Mouse (Mus musculus) left cerebral cortex, adult 18-20 months (tissue): Measurements from ENCODE around the gene Scube1. TPM values are rescaled to one million over a fixed set of nuclear protein-coding genes. Genes with fewer than 3 reads are reported as not detected.

Experiments used
- DNase-seq, 2 experiments: peaks; one replicate each; pipeline ENCODE4 v3.0.0; 2021 to 2022; ENCODE audit warnings: low spot score in 2 of 2, mixed read lengths in 1 of 2
- total RNA-seq, 2 experiments: library from RNA; stranded (reverse); gene quantifications; 2 replicates each; pipeline ENCODE4 v1.2.3; 2021

Scube1 gene
- total RNA-seq, 2 experiments from 2014 or later = 51.8 to 67.1 TPM

DNA sequence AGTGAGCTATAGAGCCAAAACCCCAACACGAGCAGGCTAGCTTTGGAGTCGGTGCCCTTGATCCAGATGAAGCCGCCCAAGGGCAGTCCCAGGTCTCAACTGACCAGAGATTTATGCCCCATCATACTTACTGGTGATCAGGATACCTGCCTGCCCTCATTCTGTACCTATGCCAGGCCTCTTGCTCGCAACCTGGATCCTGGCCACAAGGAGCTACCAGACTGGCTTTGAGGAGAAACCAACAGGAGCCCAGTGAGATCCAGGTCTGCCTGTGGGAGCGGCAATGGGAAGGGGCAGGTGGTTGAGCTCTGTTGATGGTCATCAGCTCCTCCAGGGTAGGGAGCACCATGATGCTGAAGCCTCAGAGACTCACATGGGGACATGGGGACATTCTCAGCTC, 12.5 kb downstream of the Scube1 start:
- no peak for DNase-seq

- DNase-seq = no peak
Measured at GRCm38 (mm10) chr15:83709889-83710774, 14.7 kb downstream of the Scube1 start.

GRCm38 (mm10) chr15:83706528-83707199, 18.2 kb downstream of the Scube1 start:
- DNase-seq = no peak

GRCm38 (mm10) chr15:83700593-83700923, 24.3 kb downstream of the Scube1 start:
- DNase-seq = no peak

- DNase-seq = no peak
Measured at GRCm38 (mm10) chr15:83699834-83700592, 24.8 kb downstream of the Scube1 start.

DNA sequence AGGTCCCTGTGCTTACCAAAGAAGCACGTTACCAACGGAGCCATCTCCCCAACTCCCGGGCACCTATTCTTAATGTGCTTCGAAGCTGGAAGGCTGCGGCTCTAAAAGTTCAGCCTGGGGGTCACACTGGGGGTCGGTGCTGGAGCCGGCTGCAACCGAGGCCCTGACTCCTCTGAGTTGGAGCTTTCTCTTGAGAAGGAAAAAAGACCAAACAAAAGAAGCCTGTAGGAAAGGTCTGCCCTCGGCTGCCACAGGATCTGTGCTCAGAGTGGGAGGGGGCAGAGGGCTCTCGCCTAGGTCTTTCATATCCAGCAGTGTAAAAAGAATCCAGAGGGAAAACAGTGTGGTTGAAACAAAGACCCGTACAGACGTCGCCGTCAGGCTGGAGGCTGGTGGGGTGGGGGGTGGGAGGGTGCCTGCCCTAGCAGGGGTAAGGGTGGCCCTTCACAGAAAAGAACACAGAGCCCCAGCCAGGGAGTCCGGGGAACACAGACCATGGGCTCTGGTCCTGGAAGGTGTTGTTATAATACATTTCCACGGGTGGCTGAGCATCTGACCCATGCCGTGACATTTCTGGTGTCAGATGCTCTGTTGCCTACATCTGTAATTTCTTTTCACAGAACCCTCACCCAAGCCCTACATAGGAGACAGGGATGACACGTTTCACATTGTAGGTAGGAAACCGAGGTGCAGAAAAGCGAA, 25.5 kb downstream of the Scube1 start:
- no peak for DNase-seq

DNA sequence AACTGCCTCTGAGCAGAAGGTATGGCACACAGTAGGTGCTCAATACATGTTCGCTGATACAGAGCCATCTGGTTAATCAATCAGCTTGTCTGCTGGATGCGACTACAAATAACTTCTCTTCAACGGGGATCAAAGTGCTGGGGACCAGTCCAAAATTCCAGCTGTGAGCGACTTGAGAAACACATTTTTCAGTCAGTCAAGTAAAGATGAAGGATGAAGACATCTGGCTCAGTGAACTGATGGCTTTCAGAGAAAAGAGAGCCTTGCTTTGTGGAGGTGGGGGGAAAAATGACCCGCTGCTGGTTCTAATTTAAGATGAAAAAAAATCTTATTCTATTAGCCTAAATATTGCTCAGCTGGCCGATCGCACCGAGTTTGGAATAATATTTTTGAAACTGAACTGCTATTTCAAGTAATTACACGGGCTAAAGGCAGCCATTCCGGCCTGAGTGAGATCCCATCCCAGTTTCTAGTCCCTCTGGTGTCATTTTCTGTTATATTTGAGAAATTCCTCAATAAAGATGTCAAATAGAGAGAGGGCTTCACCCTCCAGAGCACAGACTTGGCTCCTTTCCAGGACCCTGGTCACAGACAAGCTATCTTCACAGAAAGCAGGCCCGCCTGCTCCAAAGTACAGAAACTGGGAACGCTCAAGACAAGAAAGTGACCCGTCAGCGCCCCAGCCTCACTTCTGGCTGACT, 28.0 kb downstream of the Scube1 start:
- DNase-seq = no peak

GRCm38 (mm10) chr15:83695159-83695558, 29.7 kb downstream of the Scube1 start:
- no peak for DNase-seq

DNA sequence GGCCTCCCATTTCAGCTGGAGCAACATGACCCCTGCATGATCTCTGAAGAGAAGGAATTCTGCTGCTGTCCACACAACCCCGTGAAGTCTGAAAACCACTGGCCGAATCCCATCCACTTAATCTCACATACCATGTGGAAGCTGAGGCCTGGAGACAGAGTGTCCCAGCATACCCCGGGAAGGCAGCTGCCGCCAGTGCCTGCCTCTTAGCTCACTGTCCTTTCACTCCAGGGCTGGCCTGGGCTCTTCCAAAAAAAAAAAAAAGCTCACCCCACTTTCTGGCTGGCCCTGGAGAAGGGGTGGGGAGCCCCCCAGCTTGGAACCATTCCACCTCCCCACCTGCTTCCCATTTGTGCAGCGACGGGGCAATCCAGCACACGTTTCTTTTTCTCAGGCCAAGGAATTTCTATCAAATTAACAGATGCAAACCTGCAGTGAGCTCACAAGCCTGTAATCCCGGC, 32.9 kb downstream of the Scube1 start:
- no peak for DNase-seq

GRCm38 (mm10) chr15:83689946-83690345, 34.9 kb downstream of the Scube1 start:
- DNase-seq = no peak

GRCm38 (mm10) chr15:83686601-83687000, 38.2 kb downstream of the Scube1 start:
- DNase-seq = no peak

DNA sequence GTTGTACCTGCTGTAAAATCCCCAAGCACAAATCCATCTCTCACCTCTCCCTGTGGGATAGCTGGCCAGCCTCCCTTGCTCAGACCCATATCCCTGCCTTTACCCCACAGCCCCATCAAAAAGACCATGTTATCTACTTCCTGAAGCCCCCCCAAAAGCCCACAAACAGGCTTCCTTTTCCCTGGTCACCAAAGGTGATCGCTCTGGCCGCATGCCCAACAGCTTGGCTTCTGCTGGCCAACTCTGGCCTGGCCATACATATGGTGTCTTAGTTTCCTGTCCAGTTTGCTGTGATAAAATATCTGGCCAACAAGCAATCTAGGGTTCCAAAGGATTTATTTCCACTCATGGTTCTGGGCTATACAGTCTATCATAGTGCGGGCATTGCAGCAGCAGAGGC, 38.9 kb downstream of the Scube1 start:
- DNase-seq = no peak

DNA sequence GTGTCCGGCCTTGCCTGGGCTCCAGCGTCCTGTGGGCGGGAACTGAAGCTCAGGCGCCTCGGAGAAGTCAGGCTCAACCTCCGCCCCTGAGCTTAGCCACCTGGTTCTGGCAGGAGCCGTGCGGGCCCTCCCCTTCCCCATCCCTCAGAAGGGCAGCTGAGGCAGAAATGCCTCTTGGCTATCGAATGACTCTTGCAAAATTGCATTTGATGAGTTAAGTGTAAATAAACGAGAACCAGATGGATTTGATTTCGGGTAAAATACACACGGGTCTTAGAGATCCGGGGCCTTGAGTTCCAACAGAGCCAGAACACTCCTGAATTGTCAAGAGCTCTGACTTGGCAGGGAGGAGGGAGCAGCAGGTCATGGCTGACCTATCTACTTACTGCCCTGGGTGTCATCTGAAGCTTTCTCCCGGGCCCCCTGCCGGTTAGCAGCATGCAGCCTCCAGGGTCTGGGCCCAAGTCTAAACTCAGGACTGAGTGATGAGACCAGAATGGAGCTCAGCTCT, 41.7 kb downstream of the Scube1 start:
- no peak for DNase-seq

DNA sequence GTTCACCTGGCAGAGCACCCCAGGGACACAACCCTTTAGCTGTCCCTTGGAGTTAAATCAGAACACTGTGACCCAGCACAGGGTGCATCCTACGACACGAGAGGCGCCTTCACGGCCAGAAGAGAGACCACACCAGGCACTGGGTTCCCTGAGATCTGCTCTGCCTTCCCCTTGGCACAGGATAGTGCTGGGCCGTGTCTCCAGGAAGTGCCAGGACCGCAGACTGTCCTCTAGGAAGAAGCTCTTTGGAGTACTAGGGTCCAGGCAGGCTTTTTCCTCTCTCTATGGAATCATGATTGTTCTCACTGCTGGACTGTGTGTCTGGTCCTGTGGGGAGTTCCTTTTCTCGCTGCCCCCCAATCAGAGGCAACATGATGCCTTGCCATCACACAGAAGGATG, 44.5 kb downstream of the Scube1 start:
- DNase-seq = no peak

GRCm38 (mm10) chr15:83679729-83680128, 45.1 kb downstream of the Scube1 start:
- no peak for DNase-seq

- no peak for DNase-seq
Measured at GRCm38 (mm10) chr15:83678606-83679005, 46.2 kb downstream of the Scube1 start.

DNA sequence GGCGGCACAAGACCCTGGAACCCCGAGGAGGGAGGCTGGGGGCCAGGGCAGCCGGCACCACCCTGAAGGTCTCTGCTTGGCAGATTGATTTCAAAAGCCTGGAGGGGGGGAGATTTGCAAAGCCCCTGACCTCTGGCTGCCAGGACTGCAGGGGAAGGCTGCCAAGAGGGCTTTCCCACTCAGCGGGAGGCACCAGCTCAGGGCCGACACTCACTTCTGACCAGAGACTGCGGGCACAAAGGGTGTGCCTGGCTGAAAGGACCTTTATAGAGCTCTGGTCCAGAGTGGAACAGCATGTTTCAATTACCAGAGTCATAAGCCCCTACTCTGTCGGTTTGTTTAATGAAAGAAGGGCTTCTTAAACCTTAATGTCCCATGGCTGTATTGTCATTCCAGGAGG, 46.7 kb downstream of the Scube1 start:
- no peak for DNase-seq

DNA sequence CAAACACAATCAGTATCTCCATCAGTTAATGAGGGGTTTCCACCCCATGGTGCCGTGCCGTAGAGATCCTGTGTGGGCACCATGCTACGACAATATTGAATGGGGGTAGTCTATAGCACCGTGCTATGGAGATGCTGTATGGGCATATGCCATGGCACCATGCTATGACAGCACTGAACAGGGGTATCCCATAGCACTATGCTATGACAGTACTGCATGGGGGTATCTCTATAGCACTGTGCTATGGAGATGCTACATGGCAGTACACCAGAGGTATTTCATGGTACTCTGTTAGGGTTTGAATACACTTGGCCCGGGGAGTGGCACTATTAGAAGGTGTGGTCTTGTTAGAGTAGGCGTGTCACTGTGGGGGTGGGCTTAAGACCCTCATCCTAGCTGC, 47.7 kb downstream of the Scube1 start:
- no peak for DNase-seq

DNA sequence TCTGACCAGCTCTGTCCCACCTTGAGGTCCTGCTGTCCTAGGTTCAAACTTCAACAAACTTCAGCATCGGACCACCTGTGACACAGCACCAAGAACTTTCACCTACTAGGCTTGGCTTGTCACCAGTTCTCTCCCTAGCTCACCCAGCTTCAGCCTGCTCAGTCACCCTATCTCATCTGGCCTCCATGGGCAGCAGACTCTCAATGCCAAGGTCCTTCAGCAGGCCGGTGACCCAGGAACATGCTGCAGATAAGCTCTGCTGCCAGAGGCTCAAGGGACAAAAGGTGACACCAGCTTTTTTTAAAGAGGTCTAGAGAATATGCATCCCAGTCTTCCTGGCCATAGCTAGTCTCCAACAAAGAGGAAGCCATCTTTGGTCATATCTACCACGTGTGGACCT, 48.5 kb downstream of the Scube1 start:
- DNase-seq = no peak

GRCm38 (mm10) chr15:83673621-83674020, 51.2 kb downstream of the Scube1 start:
- DNase-seq = no peak
